Mouse (Mus musculus) frontal cortex, postnatal 36 days (tissue): Measurements from ENCODE around the gene Usb1.
"Not testable (repeated sequence)": the region's sequence is repeated elsewhere in the genome, so short reads cannot be mapped to it uniquely, and the experiment has no call there.

Source experiments
- DNase-seq, 2 experiments: peaks; one replicate each; pipeline ENCODE4 v3.0.0; 2022; ENCODE audit warnings: low spot score in 2 of 2

Gene Usb1

GRCm38 (mm10) chr8:95375374-95375930 lies 43.4 kb downstream of the Usb1 start:
- no peak for DNase-seq

- DNase-seq, result no peak
Measured at GRCm38 (mm10) chr8:95376309-95376999, 44.4 kb downstream of the Usb1 start.

GRCm38 (mm10) chr8:95377101-95377500 lies 45.0 kb downstream of the Usb1 start:
- DNase-seq, result no peak

GRCm38 (mm10) chr8:95377863-95378291 lies 45.8 kb downstream of the Usb1 start:
- DNase-seq, result no peak

GRCm38 (mm10) chr8:95378928-95379327 lies 46.8 kb downstream of the Usb1 start:
- DNase-seq, result not testable (repeated sequence)

- no peak for DNase-seq
Measured at GRCm38 (mm10) chr8:95380953-95381352, 48.9 kb downstream of the Usb1 start.

DNA sequence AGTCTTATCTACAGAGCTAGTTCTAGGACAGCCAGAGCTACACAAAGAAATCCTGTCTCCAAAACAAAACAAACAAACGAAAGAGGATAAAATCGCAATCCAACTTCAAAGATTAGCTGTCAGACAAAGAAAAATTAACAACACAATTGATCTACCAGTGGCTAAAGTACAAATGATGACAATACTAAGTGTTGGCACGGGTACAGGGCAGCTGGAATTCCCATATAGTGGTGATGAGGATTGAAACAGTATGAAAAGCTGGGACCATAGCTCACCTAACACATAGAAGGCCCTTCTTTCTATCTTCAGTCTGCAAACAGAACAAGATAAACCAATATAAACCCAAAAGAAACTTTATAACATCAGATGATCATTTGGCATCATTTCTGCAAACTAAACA lies 49.5 kb downstream of the Usb1 start:
- DNase-seq, result no peak

GRCm38 (mm10) chr8:95384501-95384900 lies 52.4 kb downstream of the Usb1 start:
- DNase-seq, result no peak

- DNase-seq, result no peak
Measured at GRCm38 (mm10) chr8:95386037-95386436, 54.0 kb downstream of the Usb1 start.

GRCm38 (mm10) chr8:95387221-95387620 lies 55.1 kb downstream of the Usb1 start:
- DNase-seq, result no peak

- no peak for DNase-seq
Measured at GRCm38 (mm10) chr8:95387936-95388335, 55.9 kb downstream of the Usb1 start.

- no peak for DNase-seq
Measured at GRCm38 (mm10) chr8:95390312-95390711, 58.2 kb downstream of the Usb1 start.

- no peak for DNase-seq
Measured at GRCm38 (mm10) chr8:95391101-95391500, 59.0 kb downstream of the Usb1 start.

GRCm38 (mm10) chr8:95392604-95393003 lies 60.5 kb downstream of the Usb1 start:
- no peak for DNase-seq

DNA sequence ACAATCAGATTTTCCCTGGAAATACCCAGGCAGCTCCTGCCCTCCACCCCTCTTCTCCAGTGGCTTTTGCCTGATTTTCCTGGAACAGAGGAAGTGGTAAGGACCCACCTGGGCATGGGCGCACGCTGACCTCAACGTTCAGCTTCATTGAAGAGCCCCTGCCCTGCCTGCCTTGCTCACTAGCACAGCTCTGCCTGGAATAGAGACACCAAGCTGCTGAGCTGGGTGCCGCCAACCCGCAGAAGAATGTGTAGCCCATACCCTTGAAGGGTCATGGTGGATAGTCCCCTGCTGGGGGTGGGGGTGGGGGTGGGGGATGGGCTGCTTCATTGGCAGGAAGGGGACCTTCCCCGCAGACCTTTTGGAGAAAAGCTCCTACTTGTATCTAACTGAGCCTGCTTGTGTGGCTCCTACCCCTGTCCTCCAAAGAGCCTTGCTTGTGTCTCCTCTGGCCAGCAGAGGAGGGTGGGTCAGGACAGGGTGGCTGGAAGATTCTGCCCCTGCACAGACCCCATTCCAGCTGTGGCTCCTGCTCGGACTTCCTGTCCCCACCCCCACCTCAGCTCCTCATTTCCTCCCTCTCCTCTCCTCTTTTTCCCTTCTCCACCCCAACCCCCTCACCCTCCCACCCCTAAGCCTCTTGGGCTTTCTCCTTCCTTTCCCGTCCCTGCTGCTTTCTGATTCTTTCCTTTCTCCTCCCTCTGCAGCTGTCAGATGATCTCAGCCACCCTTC lies 63.3 kb downstream of the Usb1 start:
- DNase-seq, result no peak

- DNase-seq, result no peak
Measured at GRCm38 (mm10) chr8:95396752-95397151, 64.7 kb downstream of the Usb1 start.
